Mouse (Mus musculus) bone marrow, adult 2 months (tissue): Measurements from ENCODE around the gene Msl1. TPM values are rescaled to one million over a fixed set of nuclear protein-coding genes. Genes with fewer than 3 reads are reported as not detected.

Experiments
- H3K27ac ChIP-seq: fragments of 200-500 bp; 2 replicates; pipeline ENCODE4 v1.5.1; 2012; ENCODE audit warnings: low read depth, mild to moderate bottlenecking, control low read depth, inconsistent platforms, low read length; ENCODE audit not compliant: control insufficient read depth, poor library complexity, insufficient read depth
- H3K4me1 ChIP-seq: fragments of 200-500 bp; 2 replicates; pipeline ENCODE4 v1.6.1; 2011; ENCODE audit warnings: low read length; ENCODE audit not compliant: control insufficient read depth, insufficient read depth
- H3K4me3 ChIP-seq: fragments of 200-500 bp; replicated peaks from 2 replicates; pipeline ENCODE3; 2011; ENCODE audit warnings: mild to moderate bottlenecking, low read depth, low read length, control low read depth; ENCODE audit not compliant: control insufficient read depth
- CTCF ChIP-seq: fragments of 200-500 bp; IDR thresholded peaks from 2 replicates; pipeline ENCODE4 v1.5.1; 2011; ENCODE audit warnings: low read length, control low read depth; ENCODE audit not compliant: control insufficient read depth, insufficient read depth
- POLR2A ChIP-seq: fragments of 200-500 bp; IDR thresholded peaks from 2 replicates; pipeline ENCODE4 v1.6.1; 2011; ENCODE audit warnings: low read depth, mild to moderate bottlenecking, control low read depth, low read length, borderline replicate concordance; ENCODE audit not compliant: control insufficient read depth
- WGBS: fragments of 180-500 bp; shearing (Covaris S2); methylation state at CpG from one replicate; pipeline ENCODE4 v1.1.7; 2018; 5-methylcytosine and 5-hydroxymethylcytosine counted together
- polyA plus RNA-seq: library from polyadenylated mRNA; stranded (reverse); fragments of >200 nt; gene quantifications from 2 replicates; pipeline ENCODE4 v1.2.4, GENCODE M21; 2011; ENCODE audit warnings: low replicate concordance; ENCODE audit not compliant: missing spikeins, insufficient read depth, insufficient read length

Gene Msl1
- polyA plus RNA-seq, 1 experiment: 69.9 TPM

- TF ChIP-seq POLR2A: no peak
- TF ChIP-seq CTCF: no peak
- WGBS: 57% methylated on average over 5 of the region's 5 CpGs
- Histone ChIP-seq H3K4me1 (no peaks in the 10 kb centered on the region; the same call in 1 of the 2 replicates), H3K4me3 (no peak overlapping the region), H3K27ac (no peak overlapping the region)
Measured at GRCm38 (mm10) chr11:98766816-98767215, 28.5 kb upstream of the Msl1 start.

- H3K4me3 ChIP-seq: no peak overlapping the region
- no peaks in the 10 kb centered on the region; the same call in 1 of the 2 replicates for H3K4me1 ChIP-seq
- WGBS: 33% methylated on average over 9 of the region's 9 CpGs
- TF ChIP-seq CTCF: no peak
- TF ChIP-seq POLR2A: no peak
- H3K27ac ChIP-seq: no peak overlapping the region
Measured at GRCm38 (mm10) chr11:98767276-98767675, 28.0 kb upstream of the Msl1 start.

- no peaks in the 10 kb centered on the region; the same call in 1 of the 2 replicates for H3K4me1 ChIP-seq
- H3K27ac ChIP-seq: no peak overlapping the region
- WGBS: 57% methylated on average over 4 of the region's 4 CpGs
- H3K4me3 ChIP-seq: no peak overlapping the region
- TF ChIP-seq CTCF (no peak), POLR2A (no peak)
Measured at GRCm38 (mm10) chr11:98767713-98768112, 27.6 kb upstream of the Msl1 start.

- Histone ChIP-seq H3K4me3 (no peak overlapping the region), H3K27ac (0 out of 2 replicates have a peak overlapping the region, but pooled peaks have one; percentile 4), H3K4me1 (no peaks in the 10 kb centered on the region; the same call in 1 of the 2 replicates)
- 71% methylated on average over 39 of the region's 39 CpGs for WGBS
- TF ChIP-seq POLR2A: no peak
- TF ChIP-seq CTCF: no peak
Measured at GRCm38 (mm10) chr11:98768127-98769006, 26.9 kb upstream of the Msl1 start.

GRCm38 (mm10) chr11:98769007-98769954 is 26.0 kb upstream of the Msl1 start:
- Histone ChIP-seq H3K4me3 (no peak overlapping the region), H3K27ac (no peak overlapping the region), H3K4me1 (no peaks in the 10 kb centered on the region; the same call in 1 of the 2 replicates)
- no peak; the same call in 1 of the 2 replicates for TF ChIP-seq CTCF
- no peak for TF ChIP-seq POLR2A
- WGBS: 86% methylated on average over 25 of the region's 25 CpGs

- Histone ChIP-seq H3K4me3 (no peak overlapping the region), H3K4me1 (peaks cover 4% of the 10 kb centered on the region; the same call in 1 of the 2 replicates), H3K27ac (peak overlapping the region; percentile 10)
- WGBS: 78% methylated on average over 26 of the region's 26 CpGs
- TF ChIP-seq CTCF (no peak), POLR2A (no peak)
Measured at GRCm38 (mm10) chr11:98770096-98770975, 25.0 kb upstream of the Msl1 start.

GRCm38 (mm10) chr11:98771131-98771530 is 24.2 kb upstream of the Msl1 start:
- no peak overlapping the region for H3K4me3 ChIP-seq
- H3K4me1 ChIP-seq: peaks cover 11% of the 10 kb centered on the region; the same call in 1 of the 2 replicates
- WGBS: 91% methylated on average over 18 of the region's 18 CpGs
- H3K27ac ChIP-seq: no peak overlapping the region; the same call in 1 of the 2 replicates
- no peak for TF ChIP-seq POLR2A
- no peak for TF ChIP-seq CTCF
